Mouse (Mus musculus) gastrocnemius, adult 18-20 months (tissue): ENCODE measurements around the gene Naa11. TPM values are rescaled to one million over a fixed set of nuclear protein-coding genes. Genes with fewer than 3 reads are reported as not detected.
A peak's percentile ranks its signal among the peaks of the same experiment; 100 is the strongest.

Experiments
- DNase-seq: peaks from one replicate; pipeline ENCODE4 v3.0.0; 2021; ENCODE audit warnings: low spot score
- long read RNA-seq, 2 experiments: library from polyadenylated mRNA; stranded (forward); transcript quantifications; one replicate each; pipeline ENCODE4 v2.0.0; 2021
- total RNA-seq, 2 experiments: library from RNA; stranded (reverse); gene quantifications; 2 replicates each; pipeline ENCODE4 v1.2.3; 2021

Gene Naa11
- not detected for total RNA-seq
- long read RNA-seq, experiment 1: 0 reads
- long read RNA-seq, experiment 2: 0 reads

DNA sequence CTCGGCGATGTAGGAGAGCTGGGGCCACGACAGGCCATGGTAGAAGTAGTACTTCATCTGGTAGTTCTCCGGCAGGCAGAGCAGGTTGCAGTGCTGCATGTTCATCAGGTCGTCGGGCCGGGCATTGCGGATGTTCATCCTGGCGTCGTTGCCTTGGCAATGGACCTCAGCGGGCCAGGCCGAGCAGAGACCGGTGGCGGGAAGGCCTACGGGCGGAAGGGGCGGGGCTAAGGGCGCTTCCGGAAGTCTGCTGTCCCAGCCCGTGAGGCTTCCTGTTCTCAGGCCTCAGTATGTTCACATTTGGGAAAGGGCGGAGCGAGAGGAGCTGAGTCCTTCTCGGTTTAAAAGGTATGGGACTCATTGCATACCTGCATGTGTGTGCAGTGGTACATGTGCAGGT lies at the start of gene Naa11:
Gene Naa11 (minus strand): TSS at position 220 of the 400 bp plus-strand sequence.
- no peak for DNase-seq

DNA sequence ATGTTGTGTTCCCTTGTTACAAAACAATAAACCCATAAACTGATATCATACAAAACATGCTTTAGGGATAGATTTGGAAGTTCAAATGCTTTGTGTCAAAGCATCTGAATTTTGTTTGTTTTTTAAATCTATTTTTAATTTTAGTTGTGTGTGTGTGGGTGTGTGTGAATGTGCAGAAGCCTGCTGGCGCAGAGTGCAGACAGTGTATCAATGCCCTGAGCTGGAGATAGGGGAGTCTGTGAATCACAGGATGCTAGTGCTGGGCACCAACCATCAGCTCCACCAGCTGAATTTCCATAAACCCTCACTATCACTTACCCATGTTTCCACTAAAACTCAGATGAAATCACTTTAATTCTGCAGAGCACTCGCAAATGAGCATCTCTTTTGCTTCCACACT lies 40.3 kb upstream of the Naa11 start:
- no peak for DNase-seq

DNA sequence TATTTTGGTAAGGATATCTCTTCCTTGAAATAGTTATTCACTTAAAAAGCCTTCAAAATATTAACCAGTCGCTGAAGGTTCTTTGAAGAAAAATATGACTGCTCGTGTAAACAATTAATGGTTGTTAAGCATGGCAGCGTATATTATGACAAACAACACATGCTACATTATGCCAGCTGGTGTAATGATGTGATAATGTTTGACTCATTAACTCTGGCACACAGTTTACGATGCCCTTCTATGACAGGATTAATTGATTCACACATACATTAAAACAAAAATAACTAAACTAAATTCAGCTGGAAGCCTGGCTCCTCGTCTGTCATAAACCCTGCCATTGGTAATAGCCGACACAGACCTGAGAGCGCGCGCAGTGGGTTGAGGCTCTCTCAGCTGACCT lies 37.8 kb upstream of the Naa11 start:
- DNase-seq: no peak

DNA sequence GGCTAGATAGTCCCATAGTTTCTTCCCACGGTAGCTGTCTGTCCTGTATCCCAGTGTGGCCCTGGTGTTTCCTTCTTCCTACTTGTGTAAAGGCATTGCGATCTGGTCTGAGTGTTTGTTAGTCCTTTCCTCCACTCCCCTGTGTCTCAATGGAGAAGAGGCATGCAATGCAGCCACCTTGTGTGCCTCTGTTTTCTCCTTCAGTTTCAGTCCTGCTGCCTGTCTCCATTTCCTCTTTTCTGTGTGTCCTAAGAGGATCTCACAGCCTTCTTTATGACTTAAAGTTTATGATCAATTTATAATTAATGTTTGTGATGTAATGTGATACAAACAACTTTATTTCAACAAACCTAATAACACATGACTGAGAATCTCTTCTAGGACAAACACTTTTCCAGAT lies 29.5 kb upstream of the Naa11 start:
- DNase-seq: no peak

DNA sequence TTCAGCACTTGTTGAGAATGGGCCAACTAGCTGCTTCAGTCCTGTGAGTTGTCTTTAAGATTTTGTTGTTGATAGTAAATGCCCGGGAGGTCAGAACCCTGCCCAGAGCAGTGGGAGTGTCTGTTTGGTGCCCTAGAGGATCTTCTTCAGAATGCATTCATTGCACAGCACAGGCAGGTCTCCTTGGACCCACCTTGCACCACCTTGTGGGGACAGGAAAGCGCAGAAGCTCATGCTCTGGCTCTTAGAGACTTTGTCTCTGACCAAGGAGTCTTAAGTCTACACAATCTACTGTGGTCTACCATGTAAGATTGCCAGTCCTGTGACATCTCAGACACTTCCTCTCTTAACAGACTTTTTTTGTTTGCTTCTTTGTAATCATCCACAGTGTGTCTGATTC lies 25.0 kb upstream of the Naa11 start:
- DNase-seq: no peak

DNA sequence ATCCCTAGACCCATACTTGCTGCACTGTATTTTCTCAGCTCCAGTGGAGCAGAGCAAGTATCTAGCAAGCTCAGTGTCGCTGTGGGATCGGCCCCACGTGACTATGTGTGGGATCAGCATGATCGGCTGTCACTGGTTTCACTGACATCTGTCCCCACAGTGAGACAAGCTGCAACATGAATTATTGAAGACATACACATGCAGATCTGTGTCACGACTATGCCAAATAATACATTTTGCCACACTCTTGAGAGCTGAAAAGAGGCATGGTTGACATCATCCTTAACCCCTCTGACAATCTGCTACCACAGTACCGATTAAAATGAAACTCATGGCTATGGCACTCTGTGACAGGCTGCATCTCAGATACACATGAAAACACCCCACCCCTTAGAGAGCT lies 23.7 kb upstream of the Naa11 start:
- DNase-seq: no peak

DNA sequence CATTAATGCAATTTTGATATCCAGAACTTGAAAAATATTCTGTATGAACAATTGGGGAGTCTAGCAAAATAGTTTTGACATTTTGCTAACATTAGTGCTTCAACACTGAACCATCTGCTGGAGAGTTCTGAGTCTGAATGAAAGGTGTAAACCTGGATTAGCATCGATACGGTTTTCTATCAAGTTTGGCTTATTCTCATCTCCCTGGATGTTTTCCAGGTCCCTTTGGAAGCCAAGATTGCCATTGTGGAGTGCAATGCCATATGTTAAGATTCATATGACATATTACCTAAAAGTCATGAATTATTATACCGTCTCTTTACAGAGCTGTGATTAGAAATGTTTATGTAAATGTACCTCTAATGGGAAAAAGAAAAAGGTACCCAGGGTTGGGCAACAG lies 21.5 kb upstream of the Naa11 start:
- no peak for DNase-seq

DNA sequence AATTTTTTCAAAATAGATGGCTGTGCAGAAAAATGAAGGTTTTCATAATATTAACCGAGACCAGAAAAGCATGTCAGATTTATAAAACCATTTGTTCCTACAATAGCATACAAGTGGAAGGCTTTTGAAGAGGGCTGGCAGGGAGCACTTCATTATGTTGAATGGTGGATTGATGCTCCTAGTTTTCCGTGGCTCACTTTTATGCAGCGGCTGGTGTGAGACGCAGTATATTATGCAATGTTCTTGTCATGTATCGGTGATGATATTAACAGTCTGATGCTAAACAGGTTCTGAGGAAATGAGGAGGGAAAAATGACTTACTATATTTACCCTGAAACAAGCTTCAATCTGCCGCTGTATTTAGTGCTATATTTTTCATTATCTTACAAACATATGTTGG lies 18.0 kb upstream of the Naa11 start:
- no peak for DNase-seq

DNA sequence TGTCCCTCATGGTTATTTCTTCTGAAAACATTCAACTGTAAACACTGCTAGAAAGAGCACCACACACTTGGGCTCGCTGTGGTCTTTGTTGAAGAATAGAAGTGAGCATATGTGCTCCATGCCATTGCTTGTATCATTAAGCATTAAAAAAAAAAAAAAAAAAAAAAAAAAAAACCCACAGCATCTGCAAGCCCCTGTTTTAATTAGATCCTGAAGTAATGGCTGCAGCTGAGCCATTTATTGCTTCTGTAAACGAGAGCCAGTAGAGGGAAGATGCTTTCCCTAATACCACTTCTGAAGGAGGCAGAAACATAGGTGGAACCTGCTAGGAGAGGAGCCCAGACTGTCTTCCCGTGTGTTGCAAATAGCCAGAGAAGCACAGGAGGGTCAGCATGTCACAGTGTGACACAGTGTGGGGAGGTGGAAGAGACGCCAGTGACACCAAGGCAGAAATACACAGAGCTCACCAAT lies 17.1 kb upstream of the Naa11 start:
- DNase-seq: no peak

DNA sequence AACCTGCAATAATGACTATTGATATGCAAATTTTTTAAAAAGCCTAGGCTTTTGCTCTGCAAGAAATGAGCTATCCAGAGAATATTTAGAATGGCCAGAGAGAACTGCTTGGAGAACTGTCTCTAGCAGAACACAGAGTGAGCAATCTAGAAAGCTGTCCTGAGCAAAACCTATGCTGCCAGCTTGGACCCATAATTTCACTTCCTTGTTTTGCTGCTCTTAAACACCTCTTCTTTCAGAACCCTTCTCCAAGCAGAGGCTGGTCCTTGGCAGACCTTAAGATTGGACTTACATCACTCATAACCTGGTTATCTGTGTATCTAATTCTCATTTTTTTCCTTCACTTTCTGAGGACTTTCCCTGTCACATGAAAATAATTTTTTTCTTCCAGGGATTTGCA lies 8.9 kb upstream of the Naa11 start:
- DNase-seq: no peak

DNA sequence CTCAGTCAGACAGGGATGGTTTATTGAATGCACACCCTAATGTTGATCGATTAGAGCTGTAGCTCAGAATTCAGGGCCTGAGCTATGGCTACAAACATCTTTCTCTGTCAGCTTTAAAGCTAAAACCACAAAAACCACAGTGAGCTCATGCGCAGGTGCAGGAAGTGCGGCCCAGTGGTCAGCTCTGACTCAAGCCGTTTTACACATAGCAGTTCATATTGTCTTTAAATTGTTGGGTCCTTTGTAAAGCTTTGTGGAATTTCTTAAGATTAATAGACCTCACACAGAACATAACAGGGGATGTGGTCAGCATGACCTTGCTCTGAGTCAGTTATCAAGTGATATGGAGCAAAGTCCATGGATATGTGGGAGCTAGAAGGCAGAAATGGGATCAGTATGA lies 5.4 kb upstream of the Naa11 start:
- no peak for DNase-seq

DNA sequence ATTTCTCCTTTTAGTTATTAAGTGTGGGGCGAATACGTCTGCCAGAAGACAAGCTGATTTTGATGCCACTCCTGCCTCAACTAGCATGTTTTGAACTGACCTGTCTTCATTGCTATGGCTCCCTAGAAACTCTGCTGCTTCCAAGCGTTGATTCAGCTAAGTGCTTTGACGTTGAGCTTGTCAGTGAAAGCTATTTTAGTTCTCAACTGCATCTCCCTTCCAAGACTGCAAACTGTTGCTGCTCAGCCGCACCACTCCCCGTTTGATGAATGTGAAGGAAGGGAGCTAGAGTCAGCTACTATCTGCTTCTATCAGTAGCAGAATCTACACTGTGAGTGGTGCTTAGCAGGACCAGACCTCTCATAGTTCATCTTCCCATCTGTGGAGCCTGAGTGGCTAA lies 4.6 kb downstream of the Naa11 start:
- no peak for DNase-seq

DNA sequence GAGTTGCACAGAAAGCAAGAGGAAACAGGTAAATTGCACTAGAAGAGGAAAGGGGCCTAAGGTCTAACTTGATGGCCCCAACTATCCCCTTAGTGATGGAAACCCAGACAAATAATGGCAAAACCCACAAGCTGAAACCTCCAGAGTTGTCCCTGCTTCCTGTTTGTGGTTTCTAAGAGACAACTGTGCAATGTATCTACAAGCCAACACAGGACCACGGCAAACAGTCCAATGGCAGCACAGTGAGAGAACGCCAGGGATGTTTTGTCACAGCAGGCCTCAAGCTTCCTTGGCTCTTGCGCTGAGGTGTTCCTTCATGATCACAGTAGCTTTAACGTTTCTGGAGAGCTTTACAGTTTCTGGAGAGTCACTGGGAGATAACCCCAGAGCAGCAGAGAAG lies 7.8 kb downstream of the Naa11 start:
- DNase-seq: no peak

DNA sequence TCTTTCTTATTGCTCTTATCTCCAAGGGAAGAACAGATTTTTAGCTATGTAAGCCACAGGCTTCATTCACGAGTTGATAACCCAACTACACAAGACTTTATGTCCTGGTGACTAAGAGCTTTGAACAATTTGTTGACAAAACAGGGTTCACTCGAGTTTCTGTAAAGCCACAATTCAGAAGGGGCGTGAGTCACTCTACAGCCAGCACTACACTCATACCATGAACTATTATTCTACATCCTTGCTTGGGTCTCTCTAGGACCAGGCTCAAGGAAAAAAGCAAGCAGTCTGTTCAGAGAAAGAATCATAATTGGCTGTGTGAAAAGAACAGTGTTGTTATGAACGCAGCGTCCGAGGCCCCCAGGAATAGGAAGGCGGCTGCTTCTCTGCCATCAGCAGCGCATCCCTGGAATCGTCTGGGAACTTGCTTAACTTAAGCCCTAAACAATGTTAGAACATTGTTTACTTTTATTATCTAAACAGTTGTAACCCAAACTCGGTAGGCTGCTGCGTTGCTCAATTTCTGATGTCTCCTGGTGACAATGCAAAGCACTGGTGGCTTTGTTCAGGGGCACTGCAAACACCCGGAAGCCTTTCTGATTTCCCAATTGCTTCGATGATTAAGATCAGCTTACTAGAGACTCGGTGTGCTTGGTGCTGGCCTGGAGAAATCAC lies 9.5 kb downstream of the Naa11 start:
- DNase-seq: no peak

DNA sequence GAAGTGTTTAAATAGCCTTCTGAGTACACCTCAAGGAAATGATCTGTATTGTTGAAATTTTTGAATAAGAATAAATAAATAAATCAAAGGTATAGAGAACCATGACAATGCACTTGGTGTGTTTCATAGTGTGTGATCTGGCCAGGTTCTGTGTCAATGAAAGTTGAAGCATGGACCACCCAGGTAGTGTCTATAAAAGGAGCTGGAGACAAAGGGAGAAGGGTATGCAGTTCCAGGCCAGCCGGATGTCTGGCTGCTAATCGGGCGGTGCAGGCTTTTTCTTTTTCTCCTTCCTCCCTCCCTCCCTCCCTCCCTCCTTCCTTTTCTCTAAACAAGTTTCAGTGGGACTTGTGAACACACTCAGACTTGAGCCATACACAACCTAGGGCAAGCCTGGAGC lies 12.2 kb downstream of the Naa11 start:
- DNase-seq: no peak

DNA sequence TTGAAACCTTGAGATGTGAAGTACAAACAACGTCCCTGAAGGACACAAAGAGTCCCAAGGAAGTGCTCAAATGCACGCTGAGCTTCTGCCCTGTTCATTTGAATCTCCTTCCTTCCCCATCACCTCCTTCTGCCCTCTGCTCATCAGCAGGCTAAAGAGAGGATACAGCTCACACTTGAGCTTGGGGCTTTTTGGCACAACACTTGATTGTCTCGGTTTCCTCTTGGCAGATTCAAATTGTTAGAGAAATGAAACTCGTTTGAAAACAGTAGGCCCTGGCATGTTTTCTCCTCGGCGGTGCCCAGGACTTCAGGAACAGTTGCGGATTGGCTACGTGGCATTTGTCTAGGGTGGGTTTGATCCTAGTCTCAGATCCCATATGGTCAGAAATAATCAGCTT lies 27.4 kb downstream of the Naa11 start:
- no peak for DNase-seq

DNA sequence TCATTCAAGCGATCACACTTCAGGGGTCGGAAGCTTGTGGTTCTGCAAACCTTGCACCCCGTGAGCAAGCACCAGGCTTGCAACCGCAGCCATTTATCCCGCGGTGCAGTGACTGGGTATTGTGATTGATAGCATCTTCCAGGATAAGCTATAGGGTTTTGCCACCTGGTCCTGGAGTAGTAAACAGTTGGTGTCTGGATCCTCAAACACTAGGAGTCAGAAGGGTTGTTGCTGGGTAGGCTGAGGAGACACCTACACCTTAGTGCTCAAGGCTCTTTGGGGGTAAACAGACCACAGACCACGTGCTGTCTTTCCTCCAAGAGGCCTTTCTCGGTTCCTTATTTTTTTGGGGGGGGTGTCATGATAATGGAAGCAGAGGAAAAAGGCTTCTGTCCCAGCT lies 27.9 kb downstream of the Naa11 start:
- no peak for DNase-seq

DNA sequence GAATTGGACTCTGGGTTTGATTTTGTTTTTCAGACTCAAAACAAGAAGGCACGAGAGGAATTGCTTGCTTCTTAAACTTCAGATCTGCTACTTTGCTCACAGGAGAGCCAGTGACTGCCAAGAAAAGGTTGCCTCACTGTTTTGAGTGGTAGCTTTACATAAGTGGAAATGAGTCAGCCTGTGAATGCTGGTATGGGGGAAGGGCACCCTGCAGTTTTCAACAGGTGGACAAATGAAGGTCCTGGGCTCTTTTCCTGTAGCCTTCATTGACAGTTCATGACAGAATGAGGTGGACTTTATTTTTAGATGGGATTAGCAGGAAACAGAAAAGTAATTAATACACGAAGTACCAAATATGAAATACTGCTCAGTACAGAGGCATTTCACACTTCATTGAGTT lies 29.6 kb downstream of the Naa11 start:
- DNase-seq: peak; percentile 3

DNA sequence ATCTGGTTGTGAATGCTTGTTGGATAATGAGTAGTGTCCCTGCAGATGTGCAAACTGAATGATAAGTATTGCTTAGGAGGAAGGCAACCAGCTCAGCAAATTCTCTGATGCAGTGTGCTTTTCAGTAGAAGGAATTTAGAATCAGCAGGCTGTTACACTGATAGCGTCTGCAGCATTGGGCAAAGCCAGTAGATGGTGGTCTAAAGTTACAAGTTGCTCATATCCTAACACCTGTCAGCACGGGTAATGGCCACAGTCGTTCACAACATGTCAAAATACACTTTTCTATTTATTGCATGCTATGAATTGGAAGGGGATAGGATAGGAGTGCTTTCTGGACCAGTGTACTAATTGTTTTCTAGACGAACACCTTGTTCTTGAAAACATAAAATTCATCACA lies 33.1 kb downstream of the Naa11 start:
- no peak for DNase-seq

DNA sequence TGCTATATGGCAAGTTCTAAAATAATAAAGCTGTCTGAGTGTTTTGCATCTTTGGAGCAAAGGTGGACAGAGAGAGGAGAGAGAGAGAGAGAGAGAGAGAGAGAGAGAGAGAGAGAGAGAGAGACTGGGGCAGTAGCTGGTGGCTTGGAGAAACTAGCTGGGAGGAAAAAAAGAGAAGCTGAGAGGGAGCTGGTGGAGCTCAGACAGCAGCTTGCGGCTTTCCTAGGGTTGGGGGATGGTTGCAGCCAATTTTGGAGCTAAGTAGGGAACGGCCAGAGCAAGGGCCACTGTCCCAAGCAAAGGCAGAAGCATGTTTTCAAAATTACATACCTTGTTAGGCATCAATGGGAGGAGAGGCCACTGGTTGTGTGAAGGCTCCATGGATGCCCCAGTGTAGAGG lies 36.0 kb downstream of the Naa11 start:
- DNase-seq: no peak

DNA sequence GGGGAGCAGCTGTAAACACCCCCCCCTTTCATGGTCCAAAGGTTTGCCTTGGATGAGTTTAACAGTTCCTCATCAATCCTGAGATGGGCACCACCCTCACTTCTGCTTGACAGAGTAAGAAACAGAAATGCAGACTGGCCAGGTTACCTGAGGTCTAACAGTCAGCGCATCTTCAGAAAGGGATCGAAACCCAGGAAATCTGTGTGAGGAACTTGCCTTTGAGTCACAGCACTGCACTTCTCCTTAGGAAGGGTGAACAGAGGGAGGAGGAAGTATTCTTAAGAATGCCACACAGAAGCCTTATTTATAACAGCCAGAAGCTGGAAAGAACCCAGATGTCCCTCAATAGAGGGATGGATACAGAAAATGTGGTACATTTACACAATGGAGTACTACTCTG lies 37.0 kb downstream of the Naa11 start:
- DNase-seq: no peak

DNA sequence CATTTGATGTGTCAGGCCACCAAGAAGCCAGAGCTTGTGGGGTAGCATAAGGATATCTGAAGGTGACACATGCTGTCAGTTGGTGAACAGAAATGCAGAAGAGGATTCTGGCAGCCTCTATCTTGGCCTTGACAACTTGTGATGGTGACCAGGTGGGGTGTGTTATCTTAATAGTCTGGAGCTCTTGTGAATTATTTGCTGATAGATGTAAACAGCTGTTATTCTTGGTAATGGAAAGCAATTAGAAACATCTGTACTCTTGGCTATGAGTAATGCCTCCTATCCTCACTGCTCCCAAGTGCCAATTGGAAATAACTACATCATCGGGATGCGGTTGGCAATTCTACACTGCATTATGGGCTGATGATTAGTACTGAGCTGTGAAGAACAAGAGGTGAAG lies 43.4 kb downstream of the Naa11 start:
- DNase-seq: no peak

DNA sequence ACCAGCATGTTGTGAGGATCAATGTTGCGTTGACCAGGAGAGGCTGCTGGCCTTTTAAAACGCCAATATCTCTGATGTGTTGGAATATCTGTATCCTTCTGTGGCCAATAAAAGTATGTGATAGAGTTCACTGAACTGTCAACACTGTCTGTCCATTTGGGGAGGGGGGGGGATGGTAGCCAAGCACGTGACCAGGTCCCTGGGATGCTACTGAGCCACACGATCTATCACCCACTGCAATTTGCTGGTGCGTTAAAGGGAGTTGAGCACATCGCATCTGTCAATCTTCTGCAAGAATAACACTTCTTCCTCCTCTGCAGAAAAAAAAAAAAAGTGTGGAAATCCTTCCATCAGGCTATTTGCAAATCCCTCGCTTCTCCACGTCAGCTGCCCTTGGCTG lies 43.9 kb downstream of the Naa11 start:
- no peak for DNase-seq

DNA sequence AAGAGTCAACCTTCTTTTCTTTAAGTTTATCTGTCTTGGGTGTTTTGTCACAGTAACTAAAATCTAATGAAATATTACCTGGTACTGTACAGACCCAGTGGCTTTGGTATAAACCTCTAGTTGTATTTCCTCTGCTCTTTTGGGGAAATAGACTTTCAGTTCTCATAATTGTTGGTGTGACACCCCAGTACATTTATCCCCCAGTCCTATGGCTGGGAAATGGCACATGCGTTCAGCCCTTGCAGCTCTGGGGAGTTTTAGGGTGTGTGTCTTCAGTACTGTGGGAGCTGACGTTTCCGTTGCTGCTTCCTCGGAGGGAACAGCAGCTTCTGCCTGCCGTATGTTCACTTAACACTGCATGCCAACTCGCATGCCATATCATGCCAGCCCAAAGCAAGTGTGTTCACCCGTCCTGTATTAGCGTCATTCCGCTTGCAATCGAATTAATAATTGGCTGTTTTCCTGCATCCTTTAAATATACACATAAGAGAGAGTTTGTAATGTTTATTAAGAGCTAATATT lies 46.4 kb downstream of the Naa11 start:
- DNase-seq: no peak
